Mouse (Mus musculus) ovary, postnatal 14 days (tissue): ENCODE data around the gene Rad17.

Source experiments
- DNase-seq: peaks from one replicate; pipeline ENCODE4 v3.0.0; 2022; ENCODE audit warnings: low spot score

The Rad17 gene

DNA sequence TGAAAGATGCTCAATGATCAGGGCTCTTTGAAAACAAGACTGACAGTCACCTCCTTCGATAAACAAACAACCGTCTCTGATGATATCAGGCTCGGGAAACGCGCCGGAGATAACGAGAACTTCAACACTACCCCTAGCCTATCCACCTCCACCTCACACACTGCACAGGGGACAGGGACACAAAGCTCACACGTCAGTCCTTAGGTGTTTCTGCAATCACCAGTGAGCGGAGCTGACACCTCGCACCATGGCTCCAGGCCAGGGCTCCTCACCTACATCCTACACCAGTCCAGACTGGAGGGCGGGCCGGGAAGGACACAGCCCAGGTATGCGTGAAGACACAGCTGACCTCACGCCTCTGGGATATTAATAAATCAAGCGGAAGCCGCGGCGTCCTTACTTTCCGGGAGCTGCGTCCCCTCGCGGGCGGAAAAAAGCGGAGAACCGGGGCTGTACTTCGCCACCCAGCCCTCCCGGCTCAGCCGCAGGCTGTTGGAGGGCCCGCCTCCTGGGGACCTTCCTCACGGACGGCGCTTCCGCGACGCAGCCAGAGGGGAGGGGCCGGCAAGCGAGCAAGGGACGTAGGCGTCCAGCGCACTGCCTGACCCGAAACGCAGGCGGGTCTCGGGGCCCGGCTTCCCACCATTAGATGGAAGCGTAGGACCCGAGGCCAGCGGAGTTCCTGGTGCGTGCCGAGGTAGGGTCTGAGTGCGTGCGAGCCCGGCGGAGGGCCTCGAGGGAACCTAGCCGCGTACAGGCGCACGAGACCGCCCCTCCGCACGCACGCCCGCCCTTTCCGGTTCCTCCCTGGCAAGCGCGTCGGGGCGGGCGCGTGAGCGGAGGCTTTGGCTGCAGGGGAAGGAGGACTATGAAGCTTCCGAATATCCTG, at the start of gene Rad17, which contains the start of gene Ak6:
TSS of gene Rad17 (minus strand) at position 502 of the 889 bp plus-strand sequence.
TSS of gene Ak6 (plus strand) at position 430 of the 889 bp plus-strand sequence.
- peak; percentile 93 for DNase-seq

DNA sequence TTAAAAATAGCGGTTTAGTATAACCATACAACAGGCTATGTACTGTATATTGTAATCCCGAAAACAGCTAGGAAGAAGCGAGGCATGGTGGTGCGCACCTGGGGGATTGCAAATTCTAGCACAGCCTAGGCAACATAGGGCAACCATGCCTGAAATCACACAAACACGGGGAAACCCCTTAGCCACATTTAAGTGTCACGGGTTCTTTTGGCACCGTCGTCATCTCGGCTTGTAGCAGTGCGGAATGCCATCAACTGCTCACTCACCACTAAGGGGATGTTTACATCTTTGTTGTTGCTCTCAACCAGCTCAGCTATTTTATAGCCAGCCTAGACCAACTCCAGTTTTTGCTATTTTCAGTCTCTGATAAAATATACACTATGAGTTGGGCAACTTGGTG, 48.0 kb upstream of the Rad17 start:
- DNase-seq = no peak

DNA sequence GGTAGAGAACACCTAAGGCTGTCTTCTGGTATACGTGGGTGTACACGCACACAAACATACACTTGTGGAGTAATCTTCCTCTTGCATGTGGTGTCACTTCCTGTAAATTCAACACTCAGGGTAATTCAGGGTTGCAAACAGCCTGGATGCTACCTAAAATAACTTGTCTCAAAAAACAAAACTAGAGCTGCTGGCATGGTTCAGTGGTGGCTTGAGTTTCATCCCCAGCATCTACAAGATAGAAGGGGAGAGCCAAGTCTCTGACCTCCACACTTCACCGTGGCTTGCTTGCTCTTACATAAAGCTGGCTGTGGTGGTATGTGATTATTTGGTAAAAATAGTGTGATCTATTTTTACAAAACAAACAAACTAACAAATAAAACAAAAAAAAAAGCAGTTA, 46.7 kb upstream of the Rad17 start:
- no peak for DNase-seq

DNA sequence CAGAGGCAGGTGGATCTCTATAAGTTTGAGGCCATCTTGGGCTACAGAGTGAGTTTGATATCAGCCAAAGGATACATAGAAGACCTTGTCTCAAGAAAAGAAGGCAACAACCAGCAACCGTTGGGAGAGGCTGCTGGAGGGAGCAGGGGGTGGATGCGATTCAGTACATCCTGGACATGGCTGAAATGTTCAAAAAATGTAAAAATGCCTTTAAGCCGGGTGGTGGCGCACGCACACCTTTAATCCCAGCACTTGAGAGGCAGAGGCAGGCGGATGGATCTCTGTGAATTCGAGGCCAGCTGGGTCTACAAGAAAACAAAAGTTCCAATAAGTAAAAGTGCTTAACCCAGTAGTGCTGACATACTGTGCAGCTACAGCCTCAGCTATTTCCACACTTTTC, 36.7 kb upstream of the Rad17 start:
- no peak for DNase-seq

DNA sequence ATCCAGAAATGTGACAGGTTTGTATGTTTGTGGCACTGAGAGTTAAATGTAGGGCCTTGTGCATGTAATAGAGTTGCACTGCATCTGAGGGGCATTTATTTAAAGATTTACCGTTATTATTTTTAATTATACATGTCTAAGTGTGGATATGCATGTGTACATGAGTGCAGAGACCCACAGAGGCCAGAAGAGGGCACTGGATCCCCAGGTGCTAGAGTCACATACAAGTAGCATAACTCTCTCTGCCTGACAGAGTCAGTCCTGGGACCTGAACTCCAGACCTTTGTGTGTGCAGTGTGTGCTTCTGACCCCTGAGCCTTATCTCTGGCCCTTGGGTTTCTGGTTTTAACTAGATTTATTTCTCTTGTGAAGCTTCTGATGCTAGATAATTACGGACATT, 33.5 kb upstream of the Rad17 start:
- no peak for DNase-seq

DNA sequence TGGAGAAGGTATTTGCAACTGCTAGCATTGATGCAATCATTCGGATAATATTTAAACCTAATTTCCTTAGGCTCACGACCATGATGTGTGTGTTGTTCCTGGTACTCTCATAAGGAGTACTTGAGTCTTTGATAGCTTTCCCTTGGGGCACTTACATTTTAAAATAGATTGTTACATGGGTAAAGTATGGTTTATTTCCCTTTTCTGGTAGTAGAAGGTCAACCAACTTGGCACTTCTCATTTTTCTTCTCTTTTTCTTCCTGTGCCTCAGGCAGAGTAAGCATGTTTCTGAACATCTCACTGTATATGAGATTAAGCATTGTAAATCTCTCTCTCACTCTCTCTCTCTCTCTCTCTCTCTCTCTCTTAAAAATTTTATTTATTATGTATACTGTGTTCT, 32.0 kb upstream of the Rad17 start:
- no peak for DNase-seq

DNA sequence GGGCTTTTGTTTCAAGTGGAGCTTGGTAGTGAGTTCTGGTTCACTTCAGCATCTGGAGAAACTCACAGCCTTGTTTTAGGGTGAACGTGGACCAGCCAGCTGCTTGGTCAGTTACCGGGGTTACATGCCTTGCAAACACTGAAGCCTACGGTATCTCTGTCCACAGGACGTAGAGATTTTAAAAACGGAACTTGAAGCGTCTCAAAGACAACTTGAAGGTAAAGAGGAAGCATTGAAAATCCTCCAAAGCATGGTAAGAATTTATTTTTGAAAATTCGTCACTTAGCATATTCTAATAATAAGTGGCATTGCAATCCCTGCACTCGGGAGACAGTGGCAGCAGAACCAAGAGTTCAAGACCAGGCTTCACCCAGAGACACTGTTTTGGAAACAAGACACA, 30.8 kb upstream of the Rad17 start:
- no peak for DNase-seq

DNA sequence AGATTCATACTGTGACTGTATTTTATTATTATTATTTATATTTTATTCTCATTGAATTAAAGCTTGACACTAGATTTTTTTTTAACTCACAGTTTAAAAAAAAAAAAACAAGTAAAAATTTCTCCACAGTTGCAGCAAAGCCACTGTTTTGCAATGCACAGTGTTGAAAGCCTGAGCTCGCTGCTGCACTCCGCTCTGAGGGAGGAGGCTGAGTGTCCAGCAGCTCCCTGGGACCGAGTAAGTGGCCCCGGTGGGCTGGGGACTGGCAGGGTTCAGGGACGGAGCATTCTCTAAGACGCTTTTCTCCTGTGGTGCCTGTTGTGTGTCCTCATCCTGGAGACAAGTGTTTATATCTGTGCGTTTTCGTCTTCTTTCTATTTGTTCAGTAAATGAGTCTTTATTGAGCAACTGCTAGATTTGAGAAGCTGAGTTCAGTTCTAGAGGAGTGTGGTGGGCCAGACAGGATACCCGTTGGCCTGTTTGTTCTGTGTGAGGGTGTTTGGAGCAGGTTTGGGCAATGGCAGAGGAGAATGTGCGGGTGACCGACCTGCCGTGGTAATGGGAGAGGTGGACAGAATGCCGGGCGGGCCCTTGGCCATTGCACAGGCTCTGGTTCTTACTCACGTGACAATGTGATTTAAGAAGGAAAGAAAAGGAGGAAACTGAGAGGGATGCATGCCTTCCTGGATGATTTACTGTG, 25.2 kb upstream of the Rad17 start:
- DNase-seq = no peak

DNA sequence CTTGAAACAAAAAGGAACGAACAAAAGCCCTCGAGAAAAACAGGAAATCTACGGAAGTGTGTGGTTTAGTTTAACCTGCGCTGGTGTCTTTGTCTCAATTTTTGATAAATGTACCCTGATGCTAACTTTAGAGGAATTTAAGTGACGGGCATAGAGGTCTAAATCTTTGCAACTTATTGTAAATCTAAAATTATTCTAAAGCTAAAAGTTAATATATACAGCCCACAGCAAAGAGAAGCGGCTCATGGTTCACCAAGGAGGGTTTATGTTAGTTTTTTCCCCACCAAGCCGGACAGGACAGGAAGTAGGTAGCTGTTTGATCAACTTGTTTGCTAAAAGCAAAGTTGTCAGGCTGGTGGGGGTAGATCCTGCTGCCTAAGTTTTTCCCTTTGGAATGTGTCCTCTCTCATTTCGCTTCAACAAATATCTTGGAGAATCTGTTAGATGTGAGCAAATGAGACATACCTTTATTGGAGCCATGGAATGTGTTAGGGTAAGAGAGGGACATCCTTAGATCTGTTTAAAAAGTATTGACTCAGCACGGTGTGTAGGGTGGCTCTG, 19.4 kb upstream of the Rad17 start:
- DNase-seq = no peak

DNA sequence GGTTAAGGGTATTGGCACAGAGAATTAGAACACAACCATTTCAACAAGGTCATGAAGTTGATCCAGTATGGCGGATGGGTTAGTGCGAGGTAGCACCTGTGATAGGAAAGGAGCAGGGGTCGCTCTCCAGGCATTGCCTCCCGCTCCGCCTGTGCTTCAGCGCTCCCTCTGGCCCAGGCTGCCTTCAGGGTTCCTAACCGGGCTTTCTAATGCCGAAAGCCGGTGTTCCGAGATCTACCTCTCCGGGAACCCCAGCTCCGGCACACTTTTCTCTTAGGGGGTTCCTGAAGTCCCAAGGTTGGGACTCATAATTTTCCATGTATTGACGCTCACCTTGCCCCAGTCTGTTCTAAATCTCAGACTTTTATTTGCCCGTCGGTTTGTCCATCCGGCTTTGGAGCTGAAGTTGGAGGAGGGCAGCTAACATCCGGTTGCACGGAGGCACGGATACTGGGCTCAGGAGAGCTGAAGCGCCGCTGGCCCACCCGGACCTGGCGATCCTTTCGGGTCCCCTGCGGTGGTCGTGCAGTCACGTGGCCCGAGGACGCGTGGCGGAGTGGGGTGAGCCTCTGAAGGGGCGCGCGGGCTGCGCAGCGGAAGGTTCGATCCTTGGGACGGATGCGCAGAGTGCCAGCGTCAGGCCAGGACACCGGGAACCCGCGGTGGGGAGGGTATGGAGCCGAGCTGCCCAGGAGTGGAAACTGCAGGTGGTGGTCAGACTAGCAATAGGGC, 18.6 kb upstream of the Rad17 start, which contains the start of gene Ccdc125:
TSS of gene Ccdc125 (plus strand) at position 427 of the 732 bp plus-strand sequence.
- peak; percentile 21 for DNase-seq

DNA sequence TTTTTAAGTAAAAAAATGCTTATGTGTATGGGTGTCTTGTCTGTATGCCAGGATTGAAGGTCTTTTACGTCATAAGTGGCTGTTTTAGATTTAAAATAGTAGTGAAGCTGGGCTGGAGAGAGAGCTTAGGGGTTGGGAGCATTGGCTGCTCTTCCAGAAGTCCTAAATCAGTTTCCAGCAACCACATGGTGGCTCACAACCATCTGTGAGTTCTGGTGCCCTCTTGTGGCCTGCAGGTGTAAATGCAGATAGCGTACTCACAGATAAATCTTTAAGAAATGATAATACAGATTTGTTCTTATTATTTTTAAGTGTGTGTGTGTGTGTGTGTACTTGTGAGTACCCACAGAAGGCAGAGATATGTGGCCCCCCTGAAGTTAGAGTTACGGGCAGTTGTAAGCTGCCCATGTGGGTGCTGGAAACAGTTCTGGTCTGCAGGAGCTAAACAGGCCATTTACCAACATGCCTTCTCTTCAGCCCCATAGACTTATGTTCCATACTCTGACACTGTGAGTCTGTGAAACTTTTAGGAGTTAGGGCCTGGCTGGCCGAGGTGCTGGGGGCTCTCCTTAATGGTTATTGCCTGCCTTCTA, 9.1 kb upstream of the Rad17 start:
- DNase-seq = peak; percentile 45

DNA sequence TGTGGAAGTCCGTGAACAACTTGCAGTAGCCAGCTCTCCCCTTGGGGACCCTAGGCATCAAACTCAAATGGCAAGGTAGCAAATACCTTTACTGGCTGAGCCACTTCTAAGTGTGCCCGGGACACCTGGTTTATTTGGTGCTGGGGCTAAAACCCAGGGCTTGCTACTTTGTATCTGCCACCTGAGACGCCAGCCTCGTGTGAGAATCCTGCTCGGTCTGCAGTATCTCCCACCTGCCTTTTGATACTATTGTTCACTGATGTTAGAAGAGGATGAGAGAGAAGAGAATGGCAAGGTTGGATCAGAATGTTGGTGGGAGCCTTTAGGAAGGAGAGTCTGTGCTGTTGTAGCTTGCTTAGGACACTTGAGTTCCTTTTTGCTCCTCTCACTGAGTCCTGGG, 7.2 kb upstream of the Rad17 start:
- no peak for DNase-seq

DNA sequence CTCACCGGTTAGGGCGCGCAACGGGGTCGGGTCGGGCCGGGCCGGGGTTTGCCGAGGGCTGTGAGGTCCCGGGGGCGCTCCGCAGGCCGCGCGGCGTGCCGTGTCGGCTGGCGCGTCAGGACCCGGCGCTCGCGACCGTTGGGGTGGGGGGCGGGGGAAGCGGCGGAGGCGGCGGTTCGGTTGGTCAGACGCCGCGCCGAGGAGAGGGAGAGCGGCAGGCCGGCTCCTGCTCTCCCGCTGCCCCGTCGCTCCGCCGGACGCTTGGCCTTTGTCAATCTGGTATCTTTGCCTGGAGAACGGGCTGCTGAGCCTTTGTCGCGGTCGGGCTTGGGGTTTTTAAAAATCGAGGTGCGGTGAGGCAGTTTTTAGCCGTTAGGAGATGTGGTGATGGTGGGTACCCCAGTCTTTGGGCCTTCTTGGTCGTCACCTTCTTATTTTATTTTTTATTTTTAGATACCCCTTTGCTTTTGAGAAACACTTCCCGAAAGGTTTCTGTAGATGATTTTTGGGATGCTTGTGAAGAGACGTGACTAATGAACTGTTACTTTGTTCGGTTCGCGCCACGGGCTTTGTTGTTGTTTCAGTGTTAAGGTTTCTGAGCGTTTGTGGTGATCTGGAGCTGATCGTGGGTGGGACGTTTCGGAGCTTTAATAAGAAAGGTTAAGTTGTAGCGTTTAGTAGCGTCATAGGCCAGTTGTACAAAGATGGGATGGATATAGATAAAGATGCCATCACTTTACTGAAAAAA, 762 bp upstream of the Rad17 start, which contains the start of gene Taf9:
TSS of gene Taf9 (plus strand) at position 141 of the 748 bp plus-strand sequence.
- DNase-seq = no peak

DNA sequence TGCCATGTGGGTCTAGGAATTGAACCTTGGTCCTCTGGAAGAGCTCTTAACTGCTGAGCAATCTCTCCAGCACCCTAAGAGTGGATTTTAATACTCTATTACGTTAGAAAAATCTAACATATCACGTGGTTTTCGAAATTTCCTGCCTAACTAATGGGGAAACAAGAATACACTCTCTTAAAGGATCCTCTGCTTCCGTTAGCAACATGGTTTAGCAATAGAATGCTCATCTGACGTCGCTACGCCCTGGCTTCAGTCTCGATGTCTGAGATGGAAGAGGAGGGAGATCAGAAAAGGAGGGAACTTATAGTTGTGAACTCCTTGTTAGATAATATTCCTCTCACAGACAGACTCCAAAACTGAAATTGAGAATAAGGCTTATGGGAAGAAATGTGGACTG, 2.6 kb downstream of the Rad17 start:
- DNase-seq = no peak

DNA sequence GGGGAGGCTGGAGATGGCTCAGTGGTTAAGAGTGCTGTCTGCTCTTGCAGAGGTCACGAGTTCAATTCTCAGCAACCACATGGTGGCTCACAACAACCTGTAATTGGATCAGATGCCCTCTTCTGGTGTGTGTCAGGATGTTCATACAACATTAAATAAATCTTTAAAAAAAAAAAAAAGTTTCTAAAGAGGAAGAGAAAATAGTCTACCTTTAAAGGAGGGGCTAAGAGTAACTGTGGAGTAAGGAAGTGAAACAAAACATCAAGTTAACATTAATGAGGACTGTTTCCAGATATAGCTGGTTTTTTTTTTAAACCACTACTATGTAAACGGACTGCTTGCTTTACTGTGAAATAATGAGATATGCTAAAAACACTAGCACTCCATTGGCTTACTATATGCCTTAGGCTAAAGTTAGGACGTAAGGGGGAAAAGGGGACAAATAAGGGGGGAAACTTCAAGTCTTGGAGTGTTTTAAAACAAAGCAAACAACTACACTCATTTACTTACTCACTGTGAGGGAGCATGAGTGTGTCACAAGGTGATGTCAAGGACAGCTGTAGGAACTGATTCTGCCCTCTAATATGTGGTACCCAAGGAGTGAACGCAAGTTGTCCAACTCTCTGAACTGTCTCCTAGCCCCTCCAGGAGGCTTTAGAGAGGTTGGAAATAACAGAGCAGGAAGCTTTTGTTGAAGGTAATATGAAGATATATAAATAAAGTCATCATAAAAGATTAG, 8.2 kb downstream of the Rad17 start:
- DNase-seq = no peak

DNA sequence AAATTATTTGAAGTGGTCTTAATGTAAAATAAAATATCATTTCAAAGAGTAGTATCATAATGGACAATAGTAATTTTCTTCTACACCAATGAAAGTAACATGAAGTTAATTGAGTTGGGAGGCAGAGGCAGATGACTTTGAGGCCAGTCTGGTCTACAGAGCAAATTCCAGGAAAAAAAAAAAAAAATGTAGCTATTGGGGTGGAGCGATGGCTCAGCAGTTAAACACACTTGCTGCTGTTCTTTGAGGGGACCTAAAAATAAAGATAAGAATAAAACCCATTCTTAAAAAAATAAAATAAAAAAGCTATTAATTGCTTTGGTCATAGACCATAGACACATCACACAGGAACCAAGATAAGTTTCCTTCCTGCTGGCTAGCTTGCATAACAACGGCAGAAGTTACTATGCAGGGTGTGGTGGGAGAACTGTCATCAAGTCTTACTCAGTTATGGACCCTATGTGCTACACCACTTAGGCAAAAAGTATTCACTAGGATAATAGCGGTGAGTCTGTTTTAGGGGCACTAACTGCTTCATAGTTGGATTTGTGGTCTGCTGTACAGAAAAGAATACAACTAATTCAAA, 16.7 kb downstream of the Rad17 start:
- DNase-seq = no peak

DNA sequence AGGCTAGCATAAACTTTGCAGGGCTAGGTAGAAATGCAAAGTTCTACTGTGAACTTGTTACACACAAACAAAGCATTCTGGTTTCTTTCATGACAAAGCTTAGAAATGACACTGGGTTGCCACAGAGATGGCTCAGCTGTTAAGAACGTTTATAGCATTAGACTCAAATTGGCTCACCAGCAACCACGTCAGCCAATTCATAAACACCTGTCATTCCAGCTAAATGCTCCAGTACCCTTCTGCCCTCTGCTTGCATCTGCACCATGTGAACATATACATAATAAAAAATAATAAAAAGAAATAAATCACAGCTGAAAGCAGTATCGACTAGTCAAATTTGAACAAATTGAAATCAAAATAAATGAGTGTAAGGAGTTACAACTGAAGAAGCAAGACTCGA, 28.6 kb downstream of the Rad17 start:
- no peak for DNase-seq

DNA sequence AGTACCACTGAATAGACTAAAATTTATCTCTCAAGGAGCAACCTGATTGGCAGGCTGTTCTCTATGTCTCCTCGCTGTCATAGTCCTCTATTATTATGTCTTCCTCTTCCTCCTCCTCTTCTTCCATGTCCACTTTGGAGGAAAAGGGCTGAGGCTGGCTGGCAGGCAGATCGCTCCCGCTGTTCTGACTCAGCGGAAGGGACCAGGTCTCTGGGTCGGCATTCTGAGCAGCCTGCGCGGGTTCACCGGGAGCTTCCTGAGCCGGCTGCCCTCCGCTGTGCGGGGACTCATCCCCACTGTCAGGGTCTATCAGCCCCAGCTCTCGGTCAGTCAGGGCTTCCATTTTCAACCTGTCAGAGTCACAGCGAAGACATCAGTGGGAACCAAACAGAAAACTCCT, 33.3 kb downstream of the Rad17 start:
- no peak for DNase-seq

DNA sequence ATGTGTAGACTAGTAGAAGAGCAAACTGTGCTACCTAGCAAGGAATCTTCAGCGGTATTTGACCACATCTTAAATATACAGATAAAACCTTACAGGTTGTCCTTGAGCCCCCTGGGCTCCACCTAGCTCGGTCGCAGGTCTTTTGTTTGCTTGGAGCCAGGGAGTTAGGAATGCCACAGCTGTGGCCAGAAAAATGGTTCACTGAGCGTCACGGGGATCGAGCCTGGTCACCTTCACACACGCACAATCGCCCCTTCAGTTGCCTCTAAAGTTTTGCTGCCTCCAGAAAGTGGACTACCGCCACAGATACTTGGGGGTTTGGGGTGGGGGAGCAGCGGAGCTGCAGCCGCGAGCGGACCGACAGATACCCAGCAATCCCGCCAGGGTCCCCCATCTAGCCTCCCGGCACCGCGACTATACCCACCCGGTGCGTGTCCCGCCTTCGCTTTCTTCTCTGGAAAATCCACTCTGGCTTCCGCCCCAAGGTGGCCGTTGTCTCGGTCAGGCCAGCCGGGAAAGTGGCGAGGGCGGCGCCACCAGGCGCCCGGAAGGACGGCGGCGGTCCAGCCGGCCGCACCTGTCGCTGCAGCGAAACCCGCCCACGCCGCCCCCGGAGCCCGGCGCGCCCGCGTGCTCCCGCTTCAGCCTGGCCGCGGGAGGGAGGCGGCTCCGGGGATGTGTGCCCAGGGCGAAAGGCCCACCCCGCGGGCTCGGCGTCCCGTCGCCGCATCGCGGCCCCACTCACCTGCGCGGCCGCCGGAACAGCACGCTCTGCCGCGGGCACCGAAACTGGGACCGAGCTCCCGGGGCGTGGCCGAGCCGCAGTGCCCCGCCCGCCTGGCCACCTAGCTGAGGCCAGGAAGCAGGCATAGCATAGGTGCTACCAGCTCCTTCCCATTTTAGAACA, 34.4 kb downstream of the Rad17 start, which contains the start of gene Marveld2:
TSS of gene Marveld2 (minus strand) at position 791 of the 907 bp plus-strand sequence.
- peak; percentile 37 for DNase-seq
